Mouse (Mus musculus): Measurements from ENCODE around the gene Dhcr24. TPM values are rescaled to one million over a fixed set of nuclear protein-coding genes. Genes with fewer than 3 reads are reported as not detected.
A peak's percentile ranks its signal among the peaks of the same experiment; 100 is the strongest.

The Dhcr24 gene
- polyA plus RNA-seq, 1 experiment from 2014 or later, result 6.9 TPM

GRCm38 (mm10) chr4:106562837-106563790 lies 2.3 kb downstream of the Dhcr24 start:
- Histone ChIP-seq H3K9me3 (no peaks in the 10 kb centered on the region), H3K36me3 (peaks cover 39% of the 10 kb centered on the region), H3K4me2 (peak overlapping the region; percentile 83), H3K4me1 (peaks cover 32% of the 10 kb centered on the region), H3K27me3 (no peaks in the 10 kb centered on the region), H3K9ac (peak overlapping the region; percentile 84), H3K27ac (no peak overlapping the region), H3K4me3 (peak overlapping the region; percentile 91)
- ATAC-seq (ENCODE audit: insufficient number of reproducible peaks, insufficient read depth, low FRiP score, low TSS enrichment, low read depth), result no peak
- 56% methylated on average over 9 of the region's 9 CpGs for whole genome bisulfite sequencing

- H3K36me3 ChIP-seq, result peaks cover 44% of the 10 kb centered on the region
- ATAC-seq (ENCODE audit: insufficient number of reproducible peaks, insufficient read depth, low FRiP score, low TSS enrichment, low read depth), result no peak
- no peaks in the 10 kb centered on the region for H3K9me3 ChIP-seq
- WGBS, result 85% methylated on average over 11 of the region's 11 CpGs
- H3K27me3 ChIP-seq, result no peaks in the 10 kb centered on the region
- H3K4me1 ChIP-seq, result peaks cover 32% of the 10 kb centered on the region
- H3K4me2 ChIP-seq, result no peak overlapping the region
- H3K27ac ChIP-seq, result no peak overlapping the region
- no peak overlapping the region for H3K9ac ChIP-seq
- no peak overlapping the region for H3K4me3 ChIP-seq
Measured at GRCm38 (mm10) chr4:106564161-106564560, 3.3 kb downstream of the Dhcr24 start.

- ATAC-seq (ENCODE audit: insufficient number of reproducible peaks, insufficient read depth, low FRiP score, low TSS enrichment, low read depth), result no peak
- Histone ChIP-seq H3K4me3 (no peak overlapping the region), H3K4me2 (no peak overlapping the region), H3K36me3 (peaks cover 87% of the 10 kb centered on the region), H3K27me3 (no peaks in the 10 kb centered on the region), H3K9ac (no peak overlapping the region), H3K27ac (no peak overlapping the region), H3K9me3 (no peaks in the 10 kb centered on the region), H3K4me1 (no peaks in the 10 kb centered on the region)
- 93% methylated on average over 4 of the region's 4 CpGs for WGBS
Measured at GRCm38 (mm10) chr4:106569680-106570079, 8.8 kb downstream of the Dhcr24 start.

- no peaks in the 10 kb centered on the region for H3K9me3 ChIP-seq
- H3K36me3 ChIP-seq, result peaks cover 87% of the 10 kb centered on the region
- no peaks in the 10 kb centered on the region for H3K4me1 ChIP-seq
- ATAC-seq (ENCODE audit: insufficient number of reproducible peaks, insufficient read depth, low FRiP score, low TSS enrichment, low read depth), result no peak
- WGBS, result 84% methylated on average over 11 of the region's 11 CpGs
- H3K4me2 ChIP-seq, result no peak overlapping the region
- H3K9ac ChIP-seq, result no peak overlapping the region
- no peak overlapping the region for H3K4me3 ChIP-seq
- no peaks in the 10 kb centered on the region for H3K27me3 ChIP-seq
- no peak overlapping the region for H3K27ac ChIP-seq
Measured at GRCm38 (mm10) chr4:106571081-106571724, 10.4 kb downstream of the Dhcr24 start.

GRCm38 (mm10) chr4:106575022-106575421 lies 14.2 kb downstream of the Dhcr24 start:
- Histone ChIP-seq H3K4me3 (no peak overlapping the region), H3K9ac (no peak overlapping the region), H3K36me3 (peaks cover 84% of the 10 kb centered on the region), H3K9me3 (no peaks in the 10 kb centered on the region), H3K27ac (no peak overlapping the region), H3K4me1 (no peaks in the 10 kb centered on the region), H3K4me2 (no peak overlapping the region), H3K27me3 (no peaks in the 10 kb centered on the region)
- 87% methylated on average over 8 of the region's 8 CpGs for WGBS
- ATAC-seq (ENCODE audit: insufficient number of reproducible peaks, insufficient read depth, low FRiP score, low TSS enrichment, low read depth), result no peak

- H3K36me3 ChIP-seq, result peaks cover 93% of the 10 kb centered on the region
- no peaks in the 10 kb centered on the region for H3K9me3 ChIP-seq
- no peak overlapping the region for H3K4me3 ChIP-seq
- H3K4me1 ChIP-seq, result no peaks in the 10 kb centered on the region
- H3K27me3 ChIP-seq, result no peaks in the 10 kb centered on the region
- H3K4me2 ChIP-seq, result no peak overlapping the region
- 85% methylated on average over 7 of the region's 7 CpGs for WGBS
- no peak for ATAC-seq (ENCODE audit: insufficient number of reproducible peaks, insufficient read depth, low FRiP score, low TSS enrichment, low read depth)
- no peak overlapping the region for H3K9ac ChIP-seq
- no peak overlapping the region for H3K27ac ChIP-seq
Measured at GRCm38 (mm10) chr4:106577511-106577910, 16.7 kb downstream of the Dhcr24 start.

GRCm38 (mm10) chr4:106581176-106581864 lies 20.5 kb downstream of the Dhcr24 start:
- Histone ChIP-seq H3K4me2 (no peak overlapping the region), H3K9me3 (no peaks in the 10 kb centered on the region), H3K4me1 (no peaks in the 10 kb centered on the region), H3K9ac (no peak overlapping the region), H3K36me3 (peaks cover 93% of the 10 kb centered on the region), H3K27ac (no peak overlapping the region), H3K4me3 (no peak overlapping the region), H3K27me3 (no peaks in the 10 kb centered on the region)
- ATAC-seq (ENCODE audit: insufficient number of reproducible peaks, insufficient read depth, low FRiP score, low TSS enrichment, low read depth), result no peak
- 87% methylated on average over 14 of the region's 14 CpGs for WGBS

GRCm38 (mm10) chr4:106581865-106582204 lies 21.0 kb downstream of the Dhcr24 start:
- Histone ChIP-seq H3K4me3 (no peak overlapping the region), H3K9ac (no peak overlapping the region), H3K27me3 (no peaks in the 10 kb centered on the region), H3K27ac (no peak overlapping the region), H3K4me2 (no peak overlapping the region), H3K36me3 (peaks cover 93% of the 10 kb centered on the region), H3K9me3 (no peaks in the 10 kb centered on the region), H3K4me1 (no peaks in the 10 kb centered on the region)
- 94% methylated on average over 15 of the region's 15 CpGs for WGBS
- no peak for ATAC-seq (ENCODE audit: insufficient number of reproducible peaks, insufficient read depth, low FRiP score, low TSS enrichment, low read depth)

GRCm38 (mm10) chr4:106582428-106583153 lies 21.8 kb downstream of the Dhcr24 start:
- Histone ChIP-seq H3K9me3 (no peaks in the 10 kb centered on the region), H3K4me3 (no peak overlapping the region), H3K4me2 (no peak overlapping the region), H3K4me1 (no peaks in the 10 kb centered on the region), H3K27me3 (no peaks in the 10 kb centered on the region), H3K27ac (no peak overlapping the region), H3K36me3 (peaks cover 96% of the 10 kb centered on the region), H3K9ac (no peak overlapping the region)
- no peak for ATAC-seq (ENCODE audit: insufficient number of reproducible peaks, insufficient read depth, low FRiP score, low TSS enrichment, low read depth)
- 87% methylated on average over 12 of the region's 12 CpGs for WGBS

- Histone ChIP-seq H3K27ac (no peak overlapping the region), H3K27me3 (no peaks in the 10 kb centered on the region), H3K4me3 (no peak overlapping the region), H3K9ac (no peak overlapping the region), H3K36me3 (peaks cover 98% of the 10 kb centered on the region), H3K4me2 (no peak overlapping the region), H3K4me1 (no peaks in the 10 kb centered on the region), H3K9me3 (no peaks in the 10 kb centered on the region)
- no peak for ATAC-seq (ENCODE audit: insufficient number of reproducible peaks, insufficient read depth, low FRiP score, low TSS enrichment, low read depth)
- 91% methylated on average over 4 of the region's 4 CpGs for WGBS
Measured at GRCm38 (mm10) chr4:106584665-106585064, 23.8 kb downstream of the Dhcr24 start.

- Histone ChIP-seq H3K27ac (no peak overlapping the region), H3K9ac (no peak overlapping the region), H3K36me3 (peaks cover 89% of the 10 kb centered on the region), H3K4me1 (no peaks in the 10 kb centered on the region), H3K4me2 (no peak overlapping the region), H3K27me3 (no peaks in the 10 kb centered on the region), H3K4me3 (no peak overlapping the region), H3K9me3 (no peaks in the 10 kb centered on the region)
- ATAC-seq (ENCODE audit: insufficient number of reproducible peaks, insufficient read depth, low FRiP score, low TSS enrichment, low read depth), result no peak
- WGBS, result 93% methylated on average over 6 of the region's 6 CpGs
Measured at GRCm38 (mm10) chr4:106587075-106587474, 26.2 kb downstream of the Dhcr24 start.
